Mouse (Mus musculus): ENCODE results near the gene Cacna2d2.

DNA sequence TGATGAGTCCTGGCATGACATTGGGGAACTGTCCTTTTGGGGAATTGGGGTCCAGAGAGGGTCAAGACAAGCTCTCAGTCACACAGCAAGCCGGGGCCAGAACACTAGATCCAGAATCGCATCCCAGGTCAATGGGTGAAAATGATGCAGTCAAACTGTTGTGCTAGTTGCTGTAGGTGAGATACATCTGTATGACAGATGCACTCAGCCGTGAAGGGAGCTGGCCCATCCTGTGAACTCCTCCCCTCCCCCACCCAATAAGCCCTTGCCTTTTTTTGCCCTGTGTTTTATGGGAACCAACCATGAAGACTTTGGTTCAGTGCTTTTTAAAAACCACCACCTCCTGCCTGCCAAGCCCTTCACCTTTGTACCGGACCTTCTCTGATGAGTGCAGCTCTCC lies 43.5 kb downstream of the Cacna2d2 start:
- no peak for TF ChIP-seq RCOR1 (IDR thresholded peaks at IDR 0.05; ENCODE audit: low read depth, low read length)
- TF ChIP-seq USF2 (IDR thresholded peaks at IDR 0.05; ENCODE audit: borderline replicate concordance in 1 of 2, insufficient read depth in 1 of 2, low read depth in 1 of 2, low read length in 2 of 2) = no peak
- TF ChIP-seq CTCF (IDR thresholded peaks at IDR 0.05 in 2 of 3, conservative IDR thresholded peaks at IDR 0.05 in 1 of 3; ENCODE audit: control insufficient read depth in 1 of 3, insufficient read depth in 1 of 3, low read depth in 2 of 3, low read length in 3 of 3, poor library complexity in 1 of 3, severe bottlenecking in 1 of 3) = no peak
- TF ChIP-seq EP300 (IDR thresholded peaks at IDR 0.05; ENCODE audit: low read depth in 1 of 2, low read length in 2 of 2) = no peak
- TF ChIP-seq ELF1 (IDR thresholded peaks at IDR 0.05; ENCODE audit: low read depth, low read length) = no peak
- no peak for TF ChIP-seq POLR2A (IDR thresholded peaks at IDR 0.05; ENCODE audit: control insufficient read depth in 1 of 2, insufficient read depth in 1 of 2, low read depth in 1 of 2, low read length in 2 of 2, poor library complexity in 1 of 2)
- no peak for TF ChIP-seq NRF1 (IDR thresholded peaks at IDR 0.05; ENCODE audit: insufficient read depth, low read depth, low read length, poor library complexity, severe bottlenecking)
- no peak for TF ChIP-seq CHD1 (IDR thresholded peaks at IDR 0.05; ENCODE audit: low read depth, low read length)
- TF ChIP-seq GABPA (IDR thresholded peaks at IDR 0.05; ENCODE audit: low read depth, low read length) = no peak
- no peak for TF ChIP-seq MEF2A (IDR thresholded peaks at IDR 0.05; ENCODE audit: extremely low read depth, insufficient replicate concordance, low read depth, low read length, poor library complexity, severe bottlenecking)
- TF ChIP-seq MAFK (IDR thresholded peaks at IDR 0.05; ENCODE audit: borderline replicate concordance, low read depth, low read length) = no peak
- TF ChIP-seq ZKSCAN1 (IDR thresholded peaks at IDR 0.05; ENCODE audit: low read depth, low read length) = no peak
